Mouse (Mus musculus) liver, adult 2 months (tissue): ENCODE data around the gene Tent5b.

ENCODE experiments used
- CTCF ChIP-seq: fragments of 200-500 bp; IDR thresholded peaks from 2 replicates; pipeline ENCODE4 v1.5.1; 2011; ENCODE audit warnings: low read depth, low read length, control low read depth
- POLR2A ChIP-seq: fragments of 200-500 bp; IDR thresholded peaks from 2 replicates; pipeline ENCODE4 v1.6.1; 2011; ENCODE audit warnings: low read length, control low read depth; ENCODE audit not compliant: insufficient read depth; ENCODE audit errors: extremely low read depth

DNA sequence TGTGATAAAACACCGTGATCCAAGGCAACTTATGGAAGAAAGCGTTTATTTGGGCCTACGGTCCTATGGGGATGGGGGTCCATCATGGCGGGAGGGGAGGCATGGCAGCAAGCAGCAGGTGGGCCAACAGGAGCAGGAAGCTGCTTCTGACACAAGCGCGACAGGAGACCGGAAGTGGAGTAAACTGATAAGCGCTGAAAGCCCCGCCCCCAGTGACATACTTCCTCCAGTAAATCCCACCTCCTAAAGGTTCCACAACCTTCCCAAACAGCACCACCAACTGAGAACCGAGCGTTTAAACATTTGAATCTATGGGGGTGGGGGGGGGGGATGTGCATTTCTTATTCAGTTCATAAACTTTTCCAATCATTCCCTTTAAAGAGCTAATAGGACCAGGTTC lies 44.0 kb upstream of the Tent5b start:
- TF ChIP-seq CTCF (no peak), POLR2A (no peak)
